Mouse (Mus musculus) midbrain, embryonic 13.5 days (tissue): ENCODE measurements around the gene Tbx19. TPM values are rescaled to one million over a fixed set of nuclear protein-coding genes. Genes with fewer than 3 reads are reported as not detected.

ENCODE experiments used
- ATAC-seq: fragments of 200-750 bp; cut with Nextera tagmentation; 2 replicates; pipeline ENCODE4 v1.8.0; 2017; ENCODE audit warnings: mild to moderate bottlenecking, moderate TSS enrichment, moderate library complexity
- H3K27ac ChIP-seq: fragments of 300-500 bp; sonication (generic); 2 replicates; pipeline ENCODE4 v1.5.1; 2015; ENCODE audit warnings: inconsistent platforms, mild to moderate bottlenecking, moderate library complexity
- H3K27me3 ChIP-seq: fragments of 300-500 bp; sonication (generic); 2 replicates; pipeline ENCODE4 v1.6.1; 2015; ENCODE audit warnings: mild to moderate bottlenecking, inconsistent platforms
- H3K36me3 ChIP-seq: fragments of 300-500 bp; sonication (generic); 2 replicates; pipeline ENCODE4 v1.6.1; 2015; ENCODE audit warnings: mild to moderate bottlenecking, inconsistent platforms
- H3K4me1 ChIP-seq: fragments of 300-500 bp; sonication (generic); replicated peaks from 2 replicates; pipeline ENCODE4 v1.6.1; 2015; ENCODE audit warnings: inconsistent platforms
- H3K4me2 ChIP-seq: fragments of 300-500 bp; sonication (generic); replicated peaks from 2 replicates; pipeline ENCODE4 v1.6.1; 2015; ENCODE audit warnings: moderate library complexity, mild to moderate bottlenecking, inconsistent platforms
- H3K4me3 ChIP-seq: fragments of 300-500 bp; sonication (generic); replicated peaks from 2 replicates; pipeline ENCODE4 v1.5.1; 2015; ENCODE audit warnings: mild to moderate bottlenecking, inconsistent platforms
- H3K9ac ChIP-seq: fragments of 300-500 bp; sonication (generic); replicated peaks from 2 replicates; pipeline ENCODE4 v1.6.1; 2015; ENCODE audit warnings: mild to moderate bottlenecking, inconsistent platforms
- H3K9me3 ChIP-seq: fragments of 300-500 bp; sonication (generic); 2 replicates; pipeline ENCODE4 v1.6.1; 2016; ENCODE audit warnings: mild to moderate bottlenecking, inconsistent platforms
- WGBS: fragments of 180-500 bp; shearing (Covaris S2); methylation state at CpG from one replicate; pipeline ENCODE4 v1.1.7; 2015; 5-methylcytosine and 5-hydroxymethylcytosine counted together
- polyA plus RNA-seq: library from polyadenylated mRNA; unstranded; fragments of >200 nt; fragmentation: Nextera tagmentation; extraction: Ambion mirVana; gene quantifications from 2 replicates; pipeline ENCODE4 v1.2.1, GENCODE M21; 2015

The Tbx19 gene
- polyA plus RNA-seq, result 0.08 TPM in 1 of 2 replicates, not detected in the other

GRCm38 (mm10) chr1:165160723-165161405, at the start of gene Tbx19:
Gene Tbx19 (minus strand): TSS chr1:165160773.
- no peaks in the 10 kb centered on the region for H3K27me3 ChIP-seq
- ATAC-seq, result no peak
- WGBS, result 88% methylated on average over 8 of the region's 8 CpGs

GRCm38 (mm10) chr1:165205591-165205990, 45.0 kb upstream of the Tbx19 start:
- H3K4me2 ChIP-seq, result no peak overlapping the region
- no peak overlapping the region for H3K27ac ChIP-seq
- H3K9ac ChIP-seq, result no peak overlapping the region
- no peaks in the 10 kb centered on the region for H3K9me3 ChIP-seq
- H3K4me3 ChIP-seq, result no peak overlapping the region
- 64% methylated on average over 2 of the region's 2 CpGs for WGBS
- ATAC-seq, result no peak
- no peaks in the 10 kb centered on the region for H3K4me1 ChIP-seq
- H3K27me3 ChIP-seq, result no peaks in the 10 kb centered on the region
- H3K36me3 ChIP-seq, result no peaks in the 10 kb centered on the region

More at GRCm38 (mm10) chr1:165160723-165161405, at the start of gene Tbx19:
- Histone ChIP-seq H3K9me3 (no peaks in the 10 kb centered on the region), H3K36me3 (no peaks in the 10 kb centered on the region), H3K4me2 (no peak within 1 kb of the TSS), H3K4me1 (no peaks in the 10 kb centered on the region), H3K9ac (no peak within 1 kb of the TSS), H3K27ac (no peak within 1 kb of the TSS), H3K4me3 (no peak within 1 kb of the TSS)

GRCm38 (mm10) chr1:165203488-165204035, 43.0 kb upstream of the Tbx19 start:
- Histone ChIP-seq H3K36me3 (no peaks in the 10 kb centered on the region), H3K4me3 (no peak overlapping the region), H3K27ac (no peak overlapping the region), H3K9ac (no peak overlapping the region), H3K9me3 (no peaks in the 10 kb centered on the region), H3K4me1 (no peaks in the 10 kb centered on the region), H3K27me3 (no peaks in the 10 kb centered on the region), H3K4me2 (no peak overlapping the region)
- WGBS, result 65% methylated on average over 2 of the region's 2 CpGs
- no peak for ATAC-seq

- Histone ChIP-seq H3K27me3 (no peaks in the 10 kb centered on the region), H3K4me3 (no peak overlapping the region), H3K36me3 (no peaks in the 10 kb centered on the region), H3K4me1 (no peaks in the 10 kb centered on the region), H3K27ac (no peak overlapping the region), H3K9me3 (no peaks in the 10 kb centered on the region), H3K4me2 (no peak overlapping the region), H3K9ac (no peak overlapping the region)
- 87% methylated on average over 4 of the region's 4 CpGs for WGBS
- ATAC-seq, result no peak
Observed at GRCm38 (mm10) chr1:165201445-165202012, 41.0 kb upstream of the Tbx19 start.

GRCm38 (mm10) chr1:165200748-165201147, 40.2 kb upstream of the Tbx19 start:
- Histone ChIP-seq H3K9ac (no peak overlapping the region), H3K9me3 (no peaks in the 10 kb centered on the region), H3K36me3 (no peaks in the 10 kb centered on the region), H3K4me2 (no peak overlapping the region), H3K4me1 (no peaks in the 10 kb centered on the region), H3K4me3 (no peak overlapping the region), H3K27me3 (no peaks in the 10 kb centered on the region), H3K27ac (no peak overlapping the region)
- ATAC-seq, result no peak
- 87% methylated on average over 8 of the region's 8 CpGs for WGBS

GRCm38 (mm10) chr1:165199639-165200038, 39.1 kb upstream of the Tbx19 start:
- Histone ChIP-seq H3K36me3 (no peaks in the 10 kb centered on the region), H3K4me1 (peaks cover 5% of the 10 kb centered on the region), H3K9me3 (no peaks in the 10 kb centered on the region), H3K4me2 (no peak overlapping the region), H3K4me3 (no peak overlapping the region), H3K27me3 (peaks cover 10% of the 10 kb centered on the region), H3K9ac (no peak overlapping the region), H3K27ac (no peak overlapping the region)
- ATAC-seq, result no peak
- WGBS, result 78% methylated on average over 3 of the region's 3 CpGs

GRCm38 (mm10) chr1:165198951-165199350, 38.4 kb upstream of the Tbx19 start:
- ATAC-seq, result no peak
- Histone ChIP-seq H3K27ac (no peak overlapping the region), H3K27me3 (peaks cover 15% of the 10 kb centered on the region), H3K4me3 (no peak overlapping the region), H3K9me3 (no peaks in the 10 kb centered on the region), H3K36me3 (no peaks in the 10 kb centered on the region), H3K4me2 (no peak overlapping the region), H3K9ac (no peak overlapping the region), H3K4me1 (peaks cover 9% of the 10 kb centered on the region)
- WGBS, result 63% methylated on average over 1 of the region's 1 CpGs

- H3K9ac ChIP-seq, result no peak overlapping the region
- no peak overlapping the region for H3K4me2 ChIP-seq
- peaks cover 23% of the 10 kb centered on the region for H3K27me3 ChIP-seq
- H3K36me3 ChIP-seq, result no peaks in the 10 kb centered on the region
- 87% methylated on average over 3 of the region's 3 CpGs for WGBS
- H3K27ac ChIP-seq, result no peak overlapping the region
- peaks cover 17% of the 10 kb centered on the region for H3K4me1 ChIP-seq
- no peaks in the 10 kb centered on the region for H3K9me3 ChIP-seq
- no peak overlapping the region for H3K4me3 ChIP-seq
- no peak for ATAC-seq
Observed at GRCm38 (mm10) chr1:165197875-165198274, 37.3 kb upstream of the Tbx19 start.

- Histone ChIP-seq H3K27ac (no peak overlapping the region), H3K4me1 (peaks cover 17% of the 10 kb centered on the region), H3K9me3 (no peaks in the 10 kb centered on the region), H3K27me3 (peaks cover 23% of the 10 kb centered on the region), H3K4me2 (no peak overlapping the region), H3K4me3 (no peak overlapping the region), H3K36me3 (no peaks in the 10 kb centered on the region), H3K9ac (no peak overlapping the region)
- 74% methylated on average over 3 of the region's 3 CpGs for WGBS
- ATAC-seq, result no peak
Observed at GRCm38 (mm10) chr1:165195396-165195960, 34.9 kb upstream of the Tbx19 start.

GRCm38 (mm10) chr1:165194662-165195013, 34.1 kb upstream of the Tbx19 start:
- Histone ChIP-seq H3K4me2 (peak overlapping the region; percentile 97), H3K4me1 (peaks cover 17% of the 10 kb centered on the region), H3K9ac (peak overlapping the region; percentile 64; the same call in 1 of the 2 replicates), H3K27me3 (peaks cover 23% of the 10 kb centered on the region), H3K4me3 (peak overlapping the region; percentile 74), H3K36me3 (no peaks in the 10 kb centered on the region), H3K27ac (no peak overlapping the region), H3K9me3 (no peaks in the 10 kb centered on the region)
- WGBS, result 11% methylated on average over 5 of the region's 5 CpGs
- ATAC-seq, result no peak

GRCm38 (mm10) chr1:165193880-165194661, 33.5 kb upstream of the Tbx19 start, which contains the start of gene Sft2d2:
Gene Sft2d2 (minus strand): TSS chr1:165194438.
- ATAC-seq, result peak; percentile 91
- Histone ChIP-seq H3K4me3 (peak within 1 kb of the TSS; percentile 74), H3K9me3 (no peaks in the 10 kb centered on the region), H3K27me3 (peaks cover 23% of the 10 kb centered on the region), H3K4me1 (peaks cover 17% of the 10 kb centered on the region), H3K9ac (peak within 1 kb of the TSS; percentile 64), H3K4me2 (peak within 1 kb of the TSS; percentile 97), H3K27ac (0 out of 2 replicates have a peak within 1 kb of the TSS, but pooled peaks have one; percentile 19), H3K36me3 (no peaks in the 10 kb centered on the region)
- WGBS, result under 1% methylated on average over 68 of the region's 69 CpGs
